Mouse (Mus musculus) stomach, embryonic 16.5 days (tissue): ENCODE measurements around the gene Nrp1. TPM values are rescaled to one million over a fixed set of nuclear protein-coding genes. Genes with fewer than 3 reads are reported as not detected.

Experiments used
- ATAC-seq: fragments of 200-750 bp; cut with Nextera tagmentation; 2 replicates; pipeline ENCODE4 v1.8.0; 2017; ENCODE audit warnings: moderate number of reproducible peaks, moderate TSS enrichment; ENCODE audit not compliant: insufficient read depth, low FRiP score
- H3K27ac ChIP-seq: fragments of 300-500 bp; sonication (generic); 2 replicates; pipeline ENCODE4 v1.5.1; 2014; ENCODE audit warnings: low read length
- H3K27me3 ChIP-seq: fragments of 300-500 bp; sonication (generic); 2 replicates; pipeline ENCODE4 v1.6.1; 2014; ENCODE audit warnings: low read length, control low read depth, mixed read lengths; ENCODE audit not compliant: control insufficient read depth, insufficient read depth
- H3K36me3 ChIP-seq: fragments of 300-500 bp; sonication (generic); 2 replicates; pipeline ENCODE4 v1.6.1; 2014; ENCODE audit warnings: low read length; ENCODE audit not compliant: control insufficient read depth, insufficient read depth
- H3K4me1 ChIP-seq: fragments of 300-500 bp; sonication (generic); 2 replicates; pipeline ENCODE4 v1.6.1; 2014; ENCODE audit warnings: low read length, control low read depth, mixed read lengths; ENCODE audit not compliant: control insufficient read depth, insufficient read depth
- H3K4me2 ChIP-seq: fragments of 300-500 bp; sonication (generic); 2 replicates; pipeline ENCODE4 v1.6.1; 2014; ENCODE audit warnings: low read depth, low read length, mixed read lengths
- H3K4me3 ChIP-seq: fragments of 300-500 bp; sonication (generic); replicated peaks from 2 replicates; pipeline ENCODE4 v1.5.1; 2014; ENCODE audit warnings: mild to moderate bottlenecking, low read length
- H3K9ac ChIP-seq: fragments of 300-500 bp; sonication (generic); 2 replicates; pipeline ENCODE4 v1.6.1; 2014; ENCODE audit warnings: low read length
- H3K9me3 ChIP-seq: fragments of 300-500 bp; sonication (generic); replicated peaks from 2 replicates; pipeline ENCODE4 v1.6.1; 2016; ENCODE audit warnings: low read length, control low read depth; ENCODE audit not compliant: control insufficient read depth
- WGBS: fragments of 180-500 bp; shearing (Covaris S2); extraction: QIAGEN DNeasy Blood & Tissue Kit; methylation state at CpG from one replicate; pipeline ENCODE4 v1.1.7; 2014; 5-methylcytosine and 5-hydroxymethylcytosine counted together
- polyA plus RNA-seq: library from polyadenylated mRNA; unstranded; fragments of >200 nt; fragmentation: Nextera tagmentation; extraction: Ambion mirVana; gene quantifications from 2 replicates; pipeline ENCODE4 v1.2.1, GENCODE M21; 2015

The Nrp1 gene
- polyA plus RNA-seq, 1 experiment from 2014 or later: 71.3 TPM

DNA sequence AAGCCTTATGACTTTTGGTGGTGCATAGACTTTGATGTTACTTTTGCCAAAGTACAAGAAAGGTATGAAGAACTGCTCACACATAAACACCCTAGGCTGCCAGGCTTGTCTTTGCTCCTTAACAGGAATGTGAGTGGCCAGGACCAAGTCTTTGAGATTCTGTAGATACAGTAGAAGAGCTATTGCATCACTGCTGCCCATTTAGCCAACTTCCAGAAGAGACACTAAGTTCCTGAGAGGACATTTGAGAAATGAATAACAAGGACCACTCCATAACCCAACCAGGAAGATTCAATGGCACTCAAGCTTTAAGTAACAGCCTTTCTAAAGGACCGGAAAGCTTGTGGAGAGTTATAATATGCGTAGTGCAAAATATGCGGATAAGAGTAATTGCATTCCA, 88.9 kb downstream of the Nrp1 start:
- H3K4me2 ChIP-seq: no peak overlapping the region
- no peaks in the 10 kb centered on the region for H3K4me1 ChIP-seq
- H3K9me3 ChIP-seq: no peaks in the 10 kb centered on the region
- H3K36me3 ChIP-seq: no peaks in the 10 kb centered on the region
- no peak overlapping the region for H3K9ac ChIP-seq
- no peaks in the 10 kb centered on the region for H3K27me3 ChIP-seq
- 92% methylated on average over 3 of the region's 3 CpGs for WGBS
- no peak for ATAC-seq
- H3K4me3 ChIP-seq: no peak overlapping the region
- H3K27ac ChIP-seq: no peak overlapping the region

- Histone ChIP-seq H3K4me2 (no peak overlapping the region), H3K27ac (peak overlapping the region; percentile 40), H3K4me3 (no peak overlapping the region), H3K9ac (no peak overlapping the region), H3K4me1 (no peaks in the 10 kb centered on the region), H3K27me3 (no peaks in the 10 kb centered on the region), H3K9me3 (no peaks in the 10 kb centered on the region), H3K36me3 (no peaks in the 10 kb centered on the region)
- WGBS: 56% methylated on average over 9 of the region's 9 CpGs
- no peak for ATAC-seq
Measured at GRCm38 (mm10) chr8:128450390-128451032, 92.1 kb downstream of the Nrp1 start.

DNA sequence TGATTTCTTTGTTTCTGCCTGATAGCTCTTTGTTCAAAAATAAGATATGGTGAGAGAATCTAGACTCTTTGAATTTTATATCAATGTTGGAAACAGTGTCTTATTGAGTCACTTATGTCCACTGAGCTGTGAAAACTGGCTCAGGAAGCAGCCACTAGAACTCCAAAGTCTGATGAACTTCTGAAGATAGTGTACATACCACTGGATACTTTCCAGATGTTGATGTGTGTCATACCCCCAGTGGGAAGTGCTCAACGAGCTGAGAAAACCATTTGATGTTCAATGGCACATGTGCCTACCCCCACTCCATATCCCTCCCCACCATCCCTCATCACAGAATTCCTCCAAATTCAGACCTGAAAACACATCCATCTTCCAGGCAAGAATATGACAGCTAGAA, 92.7 kb downstream of the Nrp1 start:
- Histone ChIP-seq H3K9me3 (no peaks in the 10 kb centered on the region), H3K9ac (no peak overlapping the region), H3K27me3 (no peaks in the 10 kb centered on the region), H3K4me1 (no peaks in the 10 kb centered on the region), H3K27ac (peak overlapping the region; percentile 40), H3K4me3 (no peak overlapping the region), H3K4me2 (no peak overlapping the region), H3K36me3 (no peaks in the 10 kb centered on the region)
- ATAC-seq: no peak
- WGBS: 30% methylated on average over 1 of the region's 1 CpGs

GRCm38 (mm10) chr8:128453471-128453870, 95.1 kb downstream of the Nrp1 start:
- 80% methylated on average over 2 of the region's 2 CpGs for WGBS
- H3K4me1 ChIP-seq: peaks cover 5% of the 10 kb centered on the region; the same call in 1 of the 2 replicates
- no peaks in the 10 kb centered on the region for H3K9me3 ChIP-seq
- no peak overlapping the region for H3K4me2 ChIP-seq
- no peaks in the 10 kb centered on the region for H3K36me3 ChIP-seq
- no peak overlapping the region for H3K4me3 ChIP-seq
- H3K9ac ChIP-seq: no peak overlapping the region
- no peak for ATAC-seq
- H3K27me3 ChIP-seq: no peaks in the 10 kb centered on the region
- H3K27ac ChIP-seq: no peak overlapping the region

GRCm38 (mm10) chr8:128454026-128454425, 95.6 kb downstream of the Nrp1 start:
- no peak overlapping the region for H3K27ac ChIP-seq

DNA sequence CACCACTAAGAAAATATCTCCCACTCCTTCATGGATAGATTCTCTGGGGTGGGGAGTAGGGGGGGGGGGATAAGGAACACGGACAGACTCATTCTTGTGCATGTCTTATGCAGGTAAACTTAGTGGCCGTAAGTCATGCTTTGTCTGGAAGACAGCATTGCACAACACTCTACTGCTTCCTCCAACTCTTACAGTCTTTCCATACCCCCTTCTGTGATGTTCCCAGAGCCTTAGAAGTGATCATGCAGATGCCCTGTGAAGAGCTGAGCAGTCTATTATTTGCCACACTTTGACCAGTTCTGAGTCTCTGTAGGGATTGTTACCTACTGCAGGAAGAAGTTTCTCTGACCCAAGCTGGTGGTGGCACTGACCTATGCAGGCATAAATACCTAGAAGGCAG, 98.9 kb downstream of the Nrp1 start:
- H3K4me3 ChIP-seq: no peak overlapping the region
- H3K27me3 ChIP-seq: no peaks in the 10 kb centered on the region
- no peak overlapping the region; the same call in 1 of the 2 replicates for H3K27ac ChIP-seq
- no peaks in the 10 kb centered on the region for H3K36me3 ChIP-seq
- ATAC-seq: no peak
- H3K4me2 ChIP-seq: no peak overlapping the region
- peaks cover 5% of the 10 kb centered on the region; the same call in 1 of the 2 replicates for H3K4me1 ChIP-seq
- WGBS: 80% methylated on average over 2 of the region's 2 CpGs
- no peak overlapping the region for H3K9ac ChIP-seq
- H3K9me3 ChIP-seq: no peaks in the 10 kb centered on the region

More at GRCm38 (mm10) chr8:128454026-128454425, 95.6 kb downstream of the Nrp1 start:
- peaks cover 5% of the 10 kb centered on the region; the same call in 1 of the 2 replicates for H3K4me1 ChIP-seq
- H3K4me2 ChIP-seq: no peak overlapping the region
- 89% methylated on average over 3 of the region's 3 CpGs for WGBS
- no peaks in the 10 kb centered on the region for H3K9me3 ChIP-seq
- no peak overlapping the region for H3K4me3 ChIP-seq
- ATAC-seq: no peak
- H3K9ac ChIP-seq: no peak overlapping the region
- H3K27me3 ChIP-seq: no peaks in the 10 kb centered on the region
- H3K36me3 ChIP-seq: no peaks in the 10 kb centered on the region

DNA sequence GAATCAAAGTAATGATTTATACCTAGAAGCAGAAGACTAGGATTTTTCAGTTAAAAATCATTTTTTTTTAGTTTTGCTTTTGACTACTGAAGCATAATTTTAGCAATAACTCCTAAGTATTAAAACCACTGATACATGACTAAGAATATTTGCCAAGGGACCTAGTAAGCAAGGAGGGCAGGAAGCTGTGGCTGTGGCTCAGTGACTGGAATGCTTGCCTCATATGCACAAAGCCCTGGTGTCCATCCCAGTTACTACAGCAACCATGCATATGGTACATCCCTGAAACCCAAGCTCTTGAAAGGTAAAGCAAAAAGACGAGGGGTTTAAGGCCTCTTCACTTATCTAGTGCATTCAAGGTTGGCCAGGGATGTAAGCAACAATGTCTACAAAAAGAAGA, 101.3 kb downstream of the Nrp1 start:
- Histone ChIP-seq H3K9ac (no peak overlapping the region), H3K27ac (no peak overlapping the region), H3K4me2 (no peak overlapping the region), H3K36me3 (no peaks in the 10 kb centered on the region), H3K4me3 (no peak overlapping the region), H3K9me3 (no peaks in the 10 kb centered on the region), H3K27me3 (no peaks in the 10 kb centered on the region), H3K4me1 (peaks cover 6% of the 10 kb centered on the region; the same call in 1 of the 2 replicates)
- ATAC-seq: no peak
- WGBS: 58% methylated on average over 1 of the region's 1 CpGs

- Histone ChIP-seq H3K4me2 (no peak overlapping the region), H3K4me1 (peaks cover 12% of the 10 kb centered on the region; the same call in 1 of the 2 replicates), H3K27ac (no peak overlapping the region), H3K4me3 (no peak overlapping the region), H3K9me3 (no peaks in the 10 kb centered on the region), H3K27me3 (no peaks in the 10 kb centered on the region), H3K9ac (no peak overlapping the region), H3K36me3 (no peaks in the 10 kb centered on the region)
- ATAC-seq: no peak
Measured at GRCm38 (mm10) chr8:128461716-128462115, 103.3 kb downstream of the Nrp1 start.

DNA sequence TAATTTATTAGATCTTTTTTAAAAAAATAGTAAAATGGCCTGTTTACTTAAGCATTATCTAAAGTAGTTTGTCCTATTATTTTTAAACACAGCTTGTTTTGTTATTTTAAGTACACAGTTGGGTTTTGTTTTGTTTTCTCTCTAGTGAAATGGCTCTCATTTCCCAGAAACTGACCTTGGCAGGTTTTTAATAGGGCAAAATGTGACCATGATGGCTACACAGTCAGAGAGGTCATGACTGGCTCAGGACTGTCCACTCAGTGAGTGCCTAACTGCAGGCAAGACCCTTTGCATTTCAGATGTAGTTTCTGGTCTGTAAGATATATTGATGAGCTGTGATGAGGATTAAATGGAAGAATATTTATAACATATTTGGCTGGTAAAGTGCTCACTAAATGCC, 104.8 kb downstream of the Nrp1 start:
- H3K36me3 ChIP-seq: no peaks in the 10 kb centered on the region
- H3K4me3 ChIP-seq: no peak overlapping the region
- peaks cover 7% of the 10 kb centered on the region; the same call in 1 of the 2 replicates for H3K4me1 ChIP-seq
- H3K27ac ChIP-seq: no peak overlapping the region
- no peak overlapping the region for H3K9ac ChIP-seq
- H3K27me3 ChIP-seq: no peaks in the 10 kb centered on the region
- no peaks in the 10 kb centered on the region for H3K9me3 ChIP-seq
- no peak overlapping the region for H3K4me2 ChIP-seq
- no peak for ATAC-seq
